ENCODE assay signal across 9 mouse cellular contexts in the genomic region with DNA sequence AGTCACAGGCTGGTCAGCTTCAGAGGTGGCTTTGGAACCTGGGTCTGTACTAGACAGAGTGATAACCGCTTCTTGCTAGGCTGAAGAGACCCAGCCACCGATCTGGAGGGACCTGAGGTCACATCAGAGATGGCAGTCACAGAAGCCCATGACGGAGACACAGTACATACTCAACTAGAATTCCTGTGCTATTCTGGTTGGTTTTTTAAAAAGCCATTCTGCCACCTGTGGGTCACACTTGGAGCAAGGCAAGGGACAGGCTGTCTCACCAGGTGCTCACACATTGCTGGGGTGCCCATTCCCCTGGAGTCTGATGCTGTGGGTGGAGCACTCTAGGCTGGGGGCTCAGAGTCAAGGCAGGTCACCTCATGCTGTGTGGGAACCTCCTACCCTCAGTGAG. TPM values are rescaled to one million over a fixed set of nuclear protein-coding genes. Genes with fewer than 3 reads are reported as not detected.
A peak's percentile ranks its signal among the peaks of the same experiment; 100 is the strongest.
DNase-seq lines count a peak whose midpoint lies in the region; ATAC-seq and TF ChIP-seq lines count a peak whose summit lies in the region.
"Had no signal": no experiment of that assay in that cellular context is flagged by ENCODE, and none has a peak within 500 bp of the region (broad histone marks: within the 10 kb centered on the region; RNA-seq: fewer than 3 reads in every experiment).

No protein-coding gene starts in this region.

- H3K4me3 ChIP-seq in heart, adult 2 months = no peak overlapping the region
- no peak overlapping the region for H3K4me3 ChIP-seq in limb, embryonic 11.5 days (ENCODE audit: low read depth, low read length)
- no peak overlapping the region for H3K4me3 ChIP-seq in limb, embryonic 10.5 days
- H3K4me3 ChIP-seq in hindbrain, embryonic 14.5 days (replicated peaks; ENCODE audit: low read length) = peak overlapping the region; percentile 87; the same call in 1 of the 2 replicates
- 0 out of 2 replicates have a peak overlapping the region, but pooled peaks have one; percentile 83 for H3K4me3 ChIP-seq in neural tube, embryonic 13.5 days

- no peak for DNase-seq in heart, adult 2 months
- no peak for DNase-seq in heart, postnatal 25 days (ENCODE audit: low spot score)
- no peak for DNase-seq in limb, embryonic 11.5 days (ENCODE audit: low spot score)
- DNase-seq in limb, embryonic 10.5 days (ENCODE audit: low spot score) = no peak
- no peak for DNase-seq in hindbrain, embryonic 14.5 days (ENCODE audit: low spot score)
- no peak for DNase-seq in right cerebral cortex, adult 2 months (ENCODE audit: low spot score in 2 of 2)
- DNase-seq in gastrocnemius, postnatal 10 days = no peak

- H3K9ac ChIP-seq in heart, adult 2 months (ENCODE audit: low read depth, low read length) = 0 out of 2 replicates have a peak overlapping the region, but pooled peaks have one; percentile 17
- no peak overlapping the region for H3K9ac ChIP-seq in limb, embryonic 11.5 days (ENCODE audit: low read length)
- no peak overlapping the region for H3K9ac ChIP-seq in hindbrain, embryonic 14.5 days
- no peak overlapping the region for H3K9ac ChIP-seq in neural tube, embryonic 13.5 days

- TF ChIP-seq CTCF in heart, adult 2 months (IDR thresholded peaks at IDR 0.05) = peak; percentile 50

- peak overlapping the region; percentile 9; the same call in 1 of the 2 replicates for H3K27ac ChIP-seq in heart, adult 2 months
- no peak overlapping the region for H3K27ac ChIP-seq in limb, embryonic 11.5 days (replicated peaks; ENCODE audit: low read depth, low read length)
- H3K27ac ChIP-seq in limb, embryonic 10.5 days = no peak overlapping the region
- H3K27ac ChIP-seq in hindbrain, embryonic 14.5 days = no peak overlapping the region
- no peak overlapping the region for H3K27ac ChIP-seq in neural tube, embryonic 13.5 days (replicated peaks)
- H3K27ac ChIP-seq: macrophage had no signal

- intact Hi-C loops in heart, adult 2 months (cut with DNase I) = no loop called here
- intact Hi-C loops in heart, postnatal 25 days (cut with DNase I) = no loop called here

- H3K79me2 ChIP-seq in heart, adult 2 months (replicated peaks; ENCODE audit: control insufficient read depth, insufficient read depth, low read length) = 0 out of 2 replicates have a peak, but pooled peaks cover 1% of the 10 kb centered on the region

- 0 out of 2 replicates have a peak, but pooled peaks have one; percentile 44 for ATAC-seq in limb, embryonic 11.5 days (ENCODE audit: insufficient number of reproducible peaks, low FRiP score, low TSS enrichment, low read depth)
- ATAC-seq in hindbrain, embryonic 14.5 days (ENCODE audit: low FRiP score) = no peak
- ATAC-seq in neural tube, embryonic 13.5 days (ENCODE audit: low read depth) = no peak

- H3K9me3 ChIP-seq in limb, embryonic 11.5 days (ENCODE audit: control insufficient read depth, low read length) = no peaks in the 10 kb centered on the region
- H3K9me3 ChIP-seq in limb, embryonic 10.5 days (replicated peaks) = no peaks in the 10 kb centered on the region
- no peaks in the 10 kb centered on the region for H3K9me3 ChIP-seq in hindbrain, embryonic 14.5 days (ENCODE audit: control insufficient read depth, low read length)
- H3K9me3 ChIP-seq in neural tube, embryonic 13.5 days = no peaks in the 10 kb centered on the region

- no peak overlapping the region for H3K4me2 ChIP-seq in limb, embryonic 11.5 days (ENCODE audit: low read depth, severe bottlenecking)
- peak overlapping the region; percentile 64 for H3K4me2 ChIP-seq in hindbrain, embryonic 14.5 days (replicated peaks)
- peak overlapping the region; percentile 89 for H3K4me2 ChIP-seq in neural tube, embryonic 13.5 days

- no peak for TF ChIP-seq POLR2A in heart, adult 2 months (IDR thresholded peaks at IDR 0.05; ENCODE audit: insufficient read depth, low read depth, low read length)

- 49% methylated on average over 3 of the region's 3 CpGs for WGBS in heart, adult 2 months
- 58% methylated on average over 3 of the region's 3 CpGs for WGBS in limb, embryonic 11.5 days
- WGBS in limb, embryonic 10.5 days = 66% methylated on average over 3 of the region's 3 CpGs
- 60% methylated on average over 3 of the region's 3 CpGs for WGBS in hindbrain, embryonic 14.5 days
- WGBS in neural tube, embryonic 13.5 days = 68% methylated on average over 3 of the region's 3 CpGs

- H3K36me3 ChIP-seq in heart, adult 2 months (ENCODE audit: control insufficient read depth, insufficient read depth, low read length) = no peaks in the 10 kb centered on the region
- no peaks in the 10 kb centered on the region for H3K36me3 ChIP-seq in limb, embryonic 11.5 days (ENCODE audit: control insufficient read depth, insufficient read depth, low read length)
- no peaks in the 10 kb centered on the region for H3K36me3 ChIP-seq in limb, embryonic 10.5 days
- no peaks in the 10 kb centered on the region for H3K36me3 ChIP-seq in hindbrain, embryonic 14.5 days (replicated peaks; ENCODE audit: control insufficient read depth, insufficient read depth)
- H3K36me3 ChIP-seq in neural tube, embryonic 13.5 days = no peaks in the 10 kb centered on the region

- no peaks in the 10 kb centered on the region for H3K27me3 ChIP-seq in heart, adult 2 months (ENCODE audit: control insufficient read depth, insufficient read depth, low read length)
- peaks cover 42% of the 10 kb centered on the region for H3K27me3 ChIP-seq in limb, embryonic 11.5 days (ENCODE audit: control insufficient read depth, insufficient read depth, low read length)
- peaks cover 79% of the 10 kb centered on the region for H3K27me3 ChIP-seq in limb, embryonic 10.5 days (ENCODE audit: low read depth, poor library complexity, severe bottlenecking)
- peaks cover 11% of the 10 kb centered on the region for H3K27me3 ChIP-seq in hindbrain, embryonic 14.5 days (ENCODE audit: control insufficient read depth, insufficient read depth, low read length)
- H3K27me3 ChIP-seq in neural tube, embryonic 13.5 days = peaks cover 58% of the 10 kb centered on the region

- H3K4me1 ChIP-seq in heart, adult 2 months (ENCODE audit: control insufficient read depth, insufficient read depth, low read length) = peaks cover 5% of the 10 kb centered on the region
- H3K4me1 ChIP-seq in limb, embryonic 11.5 days (ENCODE audit: control insufficient read depth, insufficient read depth, low read length) = 0 out of 2 replicates have a peak, but pooled peaks cover 2% of the 10 kb centered on the region
- H3K4me1 ChIP-seq in limb, embryonic 10.5 days = peaks cover 18% of the 10 kb centered on the region
- H3K4me1 ChIP-seq in hindbrain, embryonic 14.5 days (replicated peaks; ENCODE audit: control insufficient read depth, insufficient read depth, low read length) = peaks cover 7% of the 10 kb centered on the region
- peaks cover 16% of the 10 kb centered on the region for H3K4me1 ChIP-seq in neural tube, embryonic 13.5 days (replicated peaks)

- TF ChIP-seq EP300 in heart, adult 2 months (IDR thresholded peaks at IDR 0.05; ENCODE audit: insufficient read depth, low read depth, low read length) = no peak

RNA-seq across cellular contexts. Expression of a gene that starts 1.5 kb away (rescaled TPM):
- 1 to 10 TPM; 3.9 to 5.0 TPM for total RNA-seq in heart, adult 2 months (2021)
- 4.6 and 4.7 TPM in 2 replicates for polyA plus RNA-seq in heart, adult 2 months (2012; rRNA removed)
- 1 to 10 TPM; 4.7 to 6.3 TPM for total RNA-seq in heart, postnatal 25 days (2021)
- polyA plus RNA-seq in limb, embryonic 11.5 days (2014; fragmentation: Nextera tagmentation; extraction: Ambion mirVana) = 0.21 and 0.27 TPM in 2 replicates
- 0.05 and 0.10 TPM in 2 replicates for polyA plus RNA-seq in limb, embryonic 10.5 days (2016; fragmentation: Nextera tagmentation; extraction: Ambion mirVana)
- polyA plus RNA-seq in hindbrain, embryonic 14.5 days (2014; fragmentation: Nextera tagmentation; extraction: Ambion mirVana) = 1.9 and 2.1 TPM in 2 replicates
- 0.47 and 0.49 TPM in 2 replicates for polyA plus RNA-seq in neural tube, embryonic 13.5 days (2015; fragmentation: Nextera tagmentation; extraction: Ambion mirVana)
- total RNA-seq in gastrocnemius, postnatal 10 days (2021) = 10 to 100 TPM; 11.6 to 12.7 TPM

Comparison
In these comparisons a context has a peak if more than half of its experiments do, and no peak if none do; other contexts are left out.
1. H3K4me3 ChIP-seq: peak in hindbrain, embryonic 14.5 days (single experiment) and neural tube, embryonic 13.5 days (single experiment); none in heart, adult 2 months (single experiment), limb, embryonic 11.5 days (single experiment) and limb, embryonic 10.5 days (single experiment).